Comparison of ENCODE assay signal across 22 mouse cellular contexts in the genomic region with DNA sequence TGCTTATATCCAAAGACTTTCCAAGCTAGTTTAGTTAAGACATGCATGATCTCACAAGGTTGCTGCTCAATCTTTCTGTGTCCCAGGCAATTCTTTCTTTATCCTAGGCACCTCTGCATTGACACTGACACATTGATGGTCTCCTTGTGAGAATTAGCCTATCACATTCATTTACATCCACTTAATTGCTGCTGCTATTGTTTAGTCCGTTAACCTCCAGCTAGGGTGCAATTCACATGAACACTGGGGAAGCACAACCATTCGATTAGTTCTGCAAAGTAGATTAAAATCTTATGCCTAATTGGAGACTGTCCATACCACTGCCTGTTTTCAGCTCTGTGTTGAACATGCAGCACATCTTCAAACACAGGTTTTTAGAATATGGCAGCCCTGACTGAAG.
DNase-seq lines count a peak whose midpoint lies in the region; ATAC-seq lines count a peak whose summit lies in the region.
"Had no signal": no experiment of that assay in that cellular context is flagged by ENCODE, and none has a peak within 500 bp of the region (broad histone marks: within the 10 kb centered on the region; RNA-seq: fewer than 3 reads in every experiment).

No protein-coding gene starts in this region.

- H3K27me3 ChIP-seq in forebrain, embryonic 11.5 days (ENCODE audit: control insufficient read depth, insufficient read depth, low read length): no peaks in the 10 kb centered on the region
- H3K27me3 ChIP-seq in forebrain, embryonic 15.5 days: no peaks in the 10 kb centered on the region
- no peaks in the 10 kb centered on the region for H3K27me3 ChIP-seq in forebrain, embryonic 14.5 days (replicated peaks; ENCODE audit: control insufficient read depth, insufficient read depth, low read length)
- peaks cover 18% of the 10 kb centered on the region for H3K27me3 ChIP-seq in forebrain, embryonic 10.5 days (ENCODE audit: poor library complexity, severe bottlenecking)
- no peaks in the 10 kb centered on the region for H3K27me3 ChIP-seq in midbrain, embryonic 12.5 days
- H3K27me3 ChIP-seq in midbrain, embryonic 10.5 days (ENCODE audit: low read depth, poor library complexity, severe bottlenecking): no peaks in the 10 kb centered on the region
- H3K27me3 ChIP-seq: heart, embryonic 12.5 days; heart, embryonic 15.5 days; hindbrain, embryonic 15.5 days; Patski had no signal

- peak; percentile 18; the same call in 1 of the 2 replicates for ATAC-seq in forebrain, embryonic 11.5 days (replicated peaks; ENCODE audit: low FRiP score)
- ATAC-seq in forebrain, embryonic 15.5 days (replicated peaks): no peak
- 0 out of 2 replicates have a peak, but pooled peaks have one; percentile 20 for ATAC-seq in forebrain, embryonic 14.5 days
- ATAC-seq in midbrain, embryonic 12.5 days (ENCODE audit: low FRiP score, low read depth): peak; percentile 34; the same call in 1 of the 2 replicates
- ATAC-seq: intestine, postnatal 0 days; Patski had no signal

- no peaks in the 10 kb centered on the region for H3K9me3 ChIP-seq in forebrain, embryonic 11.5 days (ENCODE audit: control insufficient read depth, low read length)
- no peaks in the 10 kb centered on the region for H3K9me3 ChIP-seq in forebrain, embryonic 15.5 days
- no peaks in the 10 kb centered on the region for H3K9me3 ChIP-seq in forebrain, embryonic 14.5 days (replicated peaks; ENCODE audit: control insufficient read depth, low read length)
- no peaks in the 10 kb centered on the region for H3K9me3 ChIP-seq in forebrain, embryonic 10.5 days
- no peaks in the 10 kb centered on the region for H3K9me3 ChIP-seq in midbrain, embryonic 12.5 days
- H3K9me3 ChIP-seq in midbrain, embryonic 10.5 days (replicated peaks): no peaks in the 10 kb centered on the region
- H3K9me3 ChIP-seq: heart, embryonic 12.5 days; heart, embryonic 15.5 days; hindbrain, embryonic 15.5 days had no signal

- no peak overlapping the region for H3K4me3 ChIP-seq in forebrain, embryonic 11.5 days (ENCODE audit: low read depth, low read length)
- no peak overlapping the region for H3K4me3 ChIP-seq in forebrain, embryonic 15.5 days
- no peak overlapping the region for H3K4me3 ChIP-seq in forebrain, embryonic 14.5 days (ENCODE audit: low read depth, low read length)
- no peak overlapping the region for H3K4me3 ChIP-seq in forebrain, embryonic 10.5 days
- no peak overlapping the region for H3K4me3 ChIP-seq in midbrain, embryonic 12.5 days
- H3K4me3 ChIP-seq in midbrain, embryonic 10.5 days: no peak overlapping the region
- H3K4me3 ChIP-seq: heart, embryonic 12.5 days; heart, embryonic 15.5 days; hindbrain, embryonic 15.5 days had no signal

- no peak overlapping the region for H3K9ac ChIP-seq in forebrain, embryonic 11.5 days (ENCODE audit: low read length)
- no peak overlapping the region for H3K9ac ChIP-seq in forebrain, embryonic 15.5 days (replicated peaks)
- H3K9ac ChIP-seq in forebrain, embryonic 14.5 days (ENCODE audit: low read length): no peak overlapping the region
- H3K9ac ChIP-seq in midbrain, embryonic 12.5 days (replicated peaks): no peak overlapping the region
- H3K9ac ChIP-seq: heart, embryonic 12.5 days; heart, embryonic 15.5 days; hindbrain, embryonic 15.5 days had no signal

- no peak overlapping the region for H3K27ac ChIP-seq in forebrain, embryonic 11.5 days (ENCODE audit: low read depth, low read length)
- no peak overlapping the region for H3K27ac ChIP-seq in forebrain, embryonic 15.5 days (replicated peaks)
- no peak overlapping the region for H3K27ac ChIP-seq in forebrain, embryonic 14.5 days (ENCODE audit: low read depth, low read length)
- no peak overlapping the region for H3K27ac ChIP-seq in forebrain, embryonic 10.5 days
- H3K27ac ChIP-seq in midbrain, embryonic 12.5 days (replicated peaks): no peak overlapping the region
- H3K27ac ChIP-seq in midbrain, embryonic 10.5 days (replicated peaks): no peak overlapping the region
- H3K27ac ChIP-seq: heart, embryonic 15.5 days; hindbrain, embryonic 15.5 days had no signal

- no peak overlapping the region for H3K4me2 ChIP-seq in forebrain, embryonic 11.5 days (ENCODE audit: low read depth, low read length, severe bottlenecking)
- no peak overlapping the region for H3K4me2 ChIP-seq in forebrain, embryonic 15.5 days (replicated peaks)
- H3K4me2 ChIP-seq in forebrain, embryonic 14.5 days (ENCODE audit: low read length): no peak overlapping the region
- H3K4me2 ChIP-seq in midbrain, embryonic 12.5 days (replicated peaks): no peak overlapping the region
- H3K4me2 ChIP-seq: heart, embryonic 12.5 days; heart, embryonic 15.5 days; hindbrain, embryonic 15.5 days had no signal

- 0 out of 2 replicates have a peak, but pooled peaks cover 3% of the 10 kb centered on the region for H3K4me1 ChIP-seq in forebrain, embryonic 11.5 days (replicated peaks; ENCODE audit: control insufficient read depth, insufficient read depth, low read length)
- H3K4me1 ChIP-seq in forebrain, embryonic 15.5 days: 0 out of 2 replicates have a peak, but pooled peaks cover 6% of the 10 kb centered on the region
- H3K4me1 ChIP-seq in forebrain, embryonic 14.5 days (ENCODE audit: control insufficient read depth, insufficient read depth, low read length): peaks cover 4% of the 10 kb centered on the region; the same call in 1 of the 2 replicates
- peaks cover 11% of the 10 kb centered on the region for H3K4me1 ChIP-seq in forebrain, embryonic 10.5 days
- peaks cover 7% of the 10 kb centered on the region; the same call in 1 of the 2 replicates for H3K4me1 ChIP-seq in midbrain, embryonic 12.5 days
- H3K4me1 ChIP-seq in midbrain, embryonic 10.5 days: no peaks in the 10 kb centered on the region
- H3K4me1 ChIP-seq: heart, embryonic 12.5 days; heart, embryonic 15.5 days; hindbrain, embryonic 15.5 days had no signal

- 28% methylated on average over 2 of the region's 2 CpGs for WGBS in forebrain, embryonic 11.5 days
- 5% methylated on average over 2 of the region's 2 CpGs for WGBS in forebrain, embryonic 15.5 days
- 7% methylated on average over 2 of the region's 2 CpGs for WGBS in forebrain, embryonic 14.5 days
- 36% methylated on average over 2 of the region's 2 CpGs for WGBS in forebrain, embryonic 10.5 days
- WGBS in midbrain, embryonic 12.5 days: 52% methylated on average over 2 of the region's 2 CpGs
- 65% methylated on average over 2 of the region's 2 CpGs for WGBS in midbrain, embryonic 10.5 days

- DNase-seq in forebrain, embryonic 11.5 days (ENCODE audit: low spot score): no peak
- DNase-seq in forebrain, embryonic 14.5 days (ENCODE audit: low spot score): no peak
- no peak for DNase-seq in forebrain, embryonic 10.5 days (ENCODE audit: extremely low spot score, low spot score)
- DNase-seq in midbrain, embryonic 10.5 days (ENCODE audit: low spot score): no peak
- DNase-seq in retina, embryonic 14.5 days (ENCODE audit: low spot score): peak; percentile 38
- no peak for DNase-seq in Muller cell, postnatal 12 days (ENCODE audit: inconsistent ontology term)
- DNase-seq: adrenal gland, postnatal 10 days; adrenal gland, postnatal 36 days; cerebellum, adult 18-20 months; cerebellum, adult 9-10 months; cerebellum, postnatal 14 days; gastrocnemius, postnatal 25 days; heart, adult 18-20 months; heart, postnatal 10 days; heart, postnatal 36 days had no signal

- H3K36me3 ChIP-seq in forebrain, embryonic 11.5 days (ENCODE audit: control insufficient read depth, insufficient read depth, low read length): no peaks in the 10 kb centered on the region
- no peaks in the 10 kb centered on the region for H3K36me3 ChIP-seq in forebrain, embryonic 15.5 days
- H3K36me3 ChIP-seq in forebrain, embryonic 14.5 days (ENCODE audit: control insufficient read depth, insufficient read depth, low read length): no peaks in the 10 kb centered on the region
- no peaks in the 10 kb centered on the region for H3K36me3 ChIP-seq in forebrain, embryonic 10.5 days (replicated peaks)
- no peaks in the 10 kb centered on the region for H3K36me3 ChIP-seq in midbrain, embryonic 12.5 days
- no peaks in the 10 kb centered on the region for H3K36me3 ChIP-seq in midbrain, embryonic 10.5 days
- H3K36me3 ChIP-seq: heart, embryonic 12.5 days; heart, embryonic 15.5 days; hindbrain, embryonic 15.5 days had no signal
